Mouse (Mus musculus) MEL (cell line): ENCODE measurements around the gene Ascc2. TPM values are rescaled to one million over a fixed set of nuclear protein-coding genes. Genes with fewer than 3 reads are reported as not detected.

ENCODE experiments used
- DNase-seq: peaks from one replicate; pipeline ENCODE4 v3.0.0; 2011; ENCODE audit warnings: low read depth, low spot score
- H3K27ac ChIP-seq: 2 replicates; pipeline ENCODE4 v1.5.1; 2012; ENCODE audit warnings: low read depth, mild to moderate bottlenecking, control low read depth, low read length, moderate library complexity; ENCODE audit not compliant: control insufficient read depth
- H3K27me3 ChIP-seq, 2 experiments: fragments of 150-350 bp in 1 of 2; sonication (generic) in 1 of 2; 2 replicates each; pipeline ENCODE4 v1.6.1; 2012; ENCODE audit warnings: low read length in 2 of 2, mild to moderate bottlenecking in 2 of 2, improper control_type of control experiment in 1 of 2, moderate library complexity in 1 of 2; ENCODE audit not compliant: insufficient read depth in 2 of 2, control insufficient read depth in 1 of 2
- H3K36me3 ChIP-seq, 2 experiments: 2 replicates each; pipeline ENCODE4 v1.6.1; 2012 to 2014; ENCODE audit warnings: low read length in 2 of 2, improper control_type of control experiment in 1 of 2, inconsistent platforms in 1 of 2, mild to moderate bottlenecking in 1 of 2; ENCODE audit not compliant: insufficient read depth in 2 of 2, control insufficient read depth in 1 of 2
- H3K4me1 ChIP-seq, 2 experiments: fragments of 150-350 bp in 1 of 2; sonication (generic) in 1 of 2; 2 replicates each; pipeline ENCODE4 v1.6.1; 2012; ENCODE audit warnings: low read length in 2 of 2, improper control_type of control experiment in 1 of 2, mild to moderate bottlenecking in 1 of 2; ENCODE audit not compliant: insufficient read depth in 2 of 2, control insufficient read depth in 1 of 2
- H3K4me3 ChIP-seq, 2 experiments: fragments of 150-350 bp in 1 of 2; sonication (generic) in 1 of 2; 2 replicates each; pipeline ENCODE4 v1.5.1; 2012; ENCODE audit warnings: low read depth in 2 of 2, low read length in 2 of 2, mild to moderate bottlenecking in 2 of 2, moderate library complexity in 2 of 2, control low read depth in 1 of 2, improper control_type of control experiment in 1 of 2; ENCODE audit not compliant: control insufficient read depth in 1 of 2, insufficient read depth in 1 of 2
- H3K79me2 ChIP-seq: 2 replicates; pipeline ENCODE4 v1.6.1; 2012; ENCODE audit warnings: mild to moderate bottlenecking, low read length, moderate library complexity; ENCODE audit not compliant: control insufficient read depth, poor library complexity, insufficient read depth
- H3K9ac ChIP-seq: 2 replicates; pipeline ENCODE4 v1.6.1; 2012; ENCODE audit warnings: low read depth, mild to moderate bottlenecking, control low read depth, low read length, moderate library complexity; ENCODE audit not compliant: control insufficient read depth, poor library complexity, severe bottlenecking
- H3K9me3 ChIP-seq: fragments of 150-350 bp; sonication (generic); replicated peaks from 2 replicates; pipeline ENCODE4 v1.6.1; 2012; ENCODE audit warnings: mild to moderate bottlenecking, low read length, improper control_type of control experiment, moderate library complexity; ENCODE audit not compliant: insufficient read depth
- BHLHE40 ChIP-seq: IDR thresholded peaks from 2 replicates; pipeline ENCODE4 v1.6.1; 2012; ENCODE audit warnings: low read depth, mild to moderate bottlenecking, inconsistent platforms, low read length, improper control_type of control experiment, borderline replicate concordance
- CHD1 ChIP-seq: IDR thresholded peaks from 2 replicates; pipeline ENCODE4 v1.6.1; 2012; ENCODE audit warnings: low read depth, mild to moderate bottlenecking, inconsistent platforms, low read length, improper control_type of control experiment
- CHD2 ChIP-seq: IDR thresholded peaks from 2 replicates; pipeline ENCODE4 v1.6.1; 2011; ENCODE audit warnings: low read length, improper control_type of control experiment
- CTCF ChIP-seq, 3 experiments: IDR thresholded peaks in 2 of 3; conservative IDR thresholded peaks in 1 of 3; 2 replicates each; pipeline ENCODE4 v1.5.1; 2011 to 2012; ENCODE audit warnings: low read length in 3 of 3, low read depth in 2 of 3, mild to moderate bottlenecking in 2 of 3, improper control_type of control experiment in 1 of 3, inconsistent platforms in 1 of 3, mixed read lengths in 1 of 3, moderate library complexity in 1 of 3; ENCODE audit not compliant: control insufficient read depth in 1 of 3, insufficient read depth in 1 of 3, poor library complexity in 1 of 3, severe bottlenecking in 1 of 3
- E2F4 ChIP-seq: IDR thresholded peaks from 2 replicates; pipeline ENCODE4 v1.6.1; 2011; ENCODE audit warnings: low read depth, low read length, improper control_type of control experiment, borderline replicate concordance
- ELF1 ChIP-seq: IDR thresholded peaks from 2 replicates; pipeline ENCODE4 v1.6.1; 2014; ENCODE audit warnings: low read depth, mild to moderate bottlenecking, inconsistent platforms, low read length, improper control_type of control experiment, moderate library complexity
- EP300 ChIP-seq, 2 experiments: IDR thresholded peaks; 2 replicates each; pipeline ENCODE4 v1.6.1; 2011; ENCODE audit warnings: improper control_type of control experiment in 2 of 2, low read length in 2 of 2, low read depth in 1 of 2, mild to moderate bottlenecking in 1 of 2
- ETS1 ChIP-seq: IDR thresholded peaks from 2 replicates; pipeline ENCODE4 v1.6.1; 2012; ENCODE audit warnings: low read depth, mild to moderate bottlenecking, inconsistent platforms, low read length, improper control_type of control experiment, moderate library complexity
- GABPA ChIP-seq: IDR thresholded peaks from 2 replicates; pipeline ENCODE4 v1.6.1; 2012; ENCODE audit warnings: low read depth, mild to moderate bottlenecking, inconsistent platforms, low read length, improper control_type of control experiment, moderate library complexity
- GATA1 ChIP-seq: IDR thresholded peaks from 2 replicates; pipeline ENCODE4 v1.6.1; 2011; ENCODE audit warnings: low read depth, low read length, improper control_type of control experiment
- HCFC1 ChIP-seq: IDR thresholded peaks from 2 replicates; pipeline ENCODE4 v1.6.1; 2012; ENCODE audit warnings: low read depth, mild to moderate bottlenecking, inconsistent platforms, low read length, improper control_type of control experiment, moderate library complexity
- KAT2A ChIP-seq: conservative IDR thresholded peaks from 2 replicates; pipeline ENCODE4 v1.6.1; 2012; ENCODE audit warnings: low read depth, low read length, improper control_type of control experiment, inconsistent platforms
- MAX ChIP-seq: IDR thresholded peaks from 2 replicates; pipeline ENCODE4 v1.6.1; 2011; ENCODE audit warnings: low read length, improper control_type of control experiment
- MAZ ChIP-seq: IDR thresholded peaks from 2 replicates; pipeline ENCODE4 v1.6.1; 2012; ENCODE audit warnings: low read depth, mild to moderate bottlenecking, inconsistent platforms, low read length, improper control_type of control experiment
- MEF2A ChIP-seq: IDR thresholded peaks from 2 replicates; pipeline ENCODE4 v1.6.1; 2014; ENCODE audit warnings: low read depth, mild to moderate bottlenecking, inconsistent platforms, low read length, improper control_type of control experiment; ENCODE audit not compliant: poor library complexity, insufficient replicate concordance, severe bottlenecking; ENCODE audit errors: extremely low read depth
- MXI1 ChIP-seq: IDR thresholded peaks from 2 replicates; pipeline ENCODE4 v1.6.1; 2011; ENCODE audit warnings: mild to moderate bottlenecking, low read depth, low read length, improper control_type of control experiment
- MYB ChIP-seq: IDR thresholded peaks from 2 replicates; pipeline ENCODE4 v1.6.1; 2011; ENCODE audit warnings: mild to moderate bottlenecking, low read depth, low read length, improper control_type of control experiment
- MYC ChIP-seq: IDR thresholded peaks from 2 replicates; pipeline ENCODE4 v1.6.1; 2011; ENCODE audit warnings: low read depth, mild to moderate bottlenecking, low read length, improper control_type of control experiment, moderate library complexity
- NELFE ChIP-seq: IDR thresholded peaks from 2 replicates; pipeline ENCODE4 v1.6.1; 2011; ENCODE audit warnings: low read depth, low read length, improper control_type of control experiment
- NRF1 ChIP-seq: IDR thresholded peaks from 2 replicates; pipeline ENCODE4 v1.6.1; 2014; ENCODE audit warnings: low read depth, mild to moderate bottlenecking, inconsistent platforms, low read length, improper control_type of control experiment, moderate library complexity; ENCODE audit not compliant: poor library complexity, insufficient read depth, severe bottlenecking
- POLR2A ChIP-seq, 2 experiments: IDR thresholded peaks; 2 replicates each; pipeline ENCODE4 v1.6.1; 2011 to 2012; ENCODE audit warnings: low read length in 2 of 2, mild to moderate bottlenecking in 2 of 2, control low read depth in 1 of 2, improper control_type of control experiment in 1 of 2, low read depth in 1 of 2, moderate library complexity in 1 of 2; ENCODE audit not compliant: control insufficient read depth in 1 of 2, insufficient read depth in 1 of 2, poor library complexity in 1 of 2
- POLR2AphosphoS2 ChIP-seq: IDR thresholded peaks from 2 replicates; pipeline ENCODE4 v1.6.1; 2011; ENCODE audit warnings: low read length, improper control_type of control experiment
- RAD21 ChIP-seq: IDR thresholded peaks from 2 replicates; pipeline ENCODE4 v1.6.1; 2011; ENCODE audit warnings: mild to moderate bottlenecking, low read depth, low read length, improper control_type of control experiment
- SMC3 ChIP-seq: IDR thresholded peaks from 2 replicates; pipeline ENCODE4 v1.6.1; 2011; ENCODE audit warnings: low read depth, low read length, improper control_type of control experiment
- TAL1 ChIP-seq: IDR thresholded peaks from 2 replicates; pipeline ENCODE4 v1.6.1; 2012; ENCODE audit warnings: mild to moderate bottlenecking, inconsistent platforms, low read length, moderate library complexity, mixed read lengths
- TBP ChIP-seq: IDR thresholded peaks from 2 replicates; pipeline ENCODE4 v1.8.0; 2011; ENCODE audit warnings: low read depth, low read length, improper control_type of control experiment
- TCF12 ChIP-seq: IDR thresholded peaks from 2 replicates; pipeline ENCODE4 v1.6.1; 2014; ENCODE audit warnings: low read depth, mild to moderate bottlenecking, inconsistent platforms, low read length, improper control_type of control experiment, moderate library complexity
- UBTF ChIP-seq: IDR thresholded peaks from 2 replicates; pipeline ENCODE4 v1.6.1; 2012; ENCODE audit warnings: low read depth, mild to moderate bottlenecking, inconsistent platforms, low read length, improper control_type of control experiment, moderate library complexity, borderline replicate concordance; ENCODE audit not compliant: insufficient read depth
- USF1 ChIP-seq: IDR thresholded peaks from 2 replicates; pipeline ENCODE4 v1.6.1; 2014; ENCODE audit warnings: low read depth, mild to moderate bottlenecking, inconsistent platforms, low read length, improper control_type of control experiment, moderate library complexity
- USF2 ChIP-seq, 2 experiments: IDR thresholded peaks; 2 replicates each; pipeline ENCODE4 v1.6.1; 2011 to 2012; ENCODE audit warnings: improper control_type of control experiment in 2 of 2, low read length in 2 of 2, borderline replicate concordance in 1 of 2, inconsistent platforms in 1 of 2, low read depth in 1 of 2, mild to moderate bottlenecking in 1 of 2; ENCODE audit not compliant: insufficient read depth in 1 of 2
- ZKSCAN1 ChIP-seq: IDR thresholded peaks from 2 replicates; pipeline ENCODE4 v1.6.1; 2012; ENCODE audit warnings: low read depth, mild to moderate bottlenecking, inconsistent platforms, low read length, improper control_type of control experiment, moderate library complexity
- ZMIZ1 ChIP-seq: IDR thresholded peaks from 2 replicates; pipeline ENCODE4 v1.6.1; 2012; ENCODE audit warnings: low read depth, mild to moderate bottlenecking, inconsistent platforms, low read length, improper control_type of control experiment, moderate library complexity
- polyA plus RNA-seq, 2 experiments: library from polyadenylated mRNA; stranded (reverse) in 1 of 2; unstranded in 1 of 2; fragments of >175 nt in 1 of 2; fragments of >200 nt in 1 of 2; gene quantifications; 2 replicates each; pipeline versions ENCODE4 v1.2.1 to v1.2.4; 2012; ENCODE audit warnings: low replicate concordance in 2 of 2, low read depth in 1 of 2; ENCODE audit not compliant: insufficient read length in 2 of 2, insufficient read depth in 1 of 2, missing spikeins in 1 of 2
- total RNA-seq: library from RNA; depleted of rRNA; stranded (reverse); fragments of 300-350 nt; gene quantifications from 2 replicates; pipeline ENCODE4 v1.2.3, GENCODE M21; 2012

Gene Ascc2
- total and polyA plus RNA-seq, 3 experiments, result 27.5 to 98.2 (median 43.5) TPM

DNA sequence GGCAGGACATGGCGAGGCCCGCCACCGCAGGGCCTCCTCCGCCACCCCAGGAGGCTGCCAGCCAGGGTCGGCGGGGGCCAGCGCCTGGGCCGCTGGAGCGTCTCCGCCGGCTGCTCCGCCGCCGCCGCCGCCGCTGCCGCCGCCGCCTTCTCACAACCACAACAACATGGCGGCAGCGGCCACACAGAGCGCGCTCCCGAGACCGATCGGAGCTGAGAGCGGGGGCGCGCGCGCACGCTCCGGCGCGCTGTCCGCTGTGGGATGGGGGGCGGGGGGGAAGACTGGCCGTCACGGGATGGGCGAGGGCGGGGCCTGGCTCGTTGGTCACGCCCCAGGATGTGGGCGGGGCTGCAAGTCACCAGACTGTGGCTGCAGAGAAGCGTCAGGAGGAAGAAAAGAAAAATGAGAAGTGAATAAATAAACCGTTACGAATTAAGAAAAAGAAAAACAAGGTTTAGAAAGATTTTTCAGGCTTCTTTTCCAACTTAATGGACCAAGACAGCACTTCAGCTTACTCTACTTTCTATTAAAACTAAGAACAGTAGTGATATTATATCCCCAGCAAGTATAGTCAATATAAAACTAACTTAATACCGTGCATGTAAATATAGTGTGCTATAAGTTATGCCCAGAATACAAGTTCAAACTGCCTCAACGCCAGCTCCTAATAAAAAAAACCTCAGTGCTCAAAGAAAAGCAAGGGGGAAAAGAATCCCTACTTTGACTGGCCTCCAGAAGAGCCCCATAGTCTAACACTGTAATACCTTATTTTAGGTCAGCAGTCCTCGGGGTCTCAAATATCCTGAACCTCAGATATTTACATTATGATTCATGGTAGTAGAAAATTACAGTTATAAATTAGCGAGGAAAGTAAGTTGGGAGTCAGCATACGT is 42.7 kb upstream of the Ascc2 start, which contains the start of gene Mtmr3:
Gene Mtmr3, minus strand, starts transcription at position 256 of the 893 bp plus-strand sequence.
- H3K9me3 ChIP-seq, result no peaks in the 10 kb centered on the region
- peak; percentile 99 for DNase-seq
- peaks cover 10 to 33% of the 10 kb centered on the region in 2 experiments for H3K4me1 ChIP-seq
- peaks cover 0 to 46% of the 10 kb centered on the region in 2 experiments; a peak in 2 of 4 replicates for H3K36me3 ChIP-seq
- TF ChIP-seq RAD21 (no peak), ZMIZ1 (peak; percentile 85), TBP (peak; percentile 83), CHD1 (peak; percentile 77; the same call in 1 of the 2 replicates), USF2 (IDR thresholded peaks at IDR 0.05; ENCODE audit: borderline replicate concordance in 1 of 2, insufficient read depth in 1 of 2, low read depth in 1 of 2, low read length in 2 of 2) (no peak), EP300 (IDR thresholded peaks at IDR 0.05; ENCODE audit: low read depth in 1 of 2, low read length in 2 of 2) (peak; percentile 44 to 66; a peak in 3 of 4 replicates), MEF2A (no peak), CTCF (IDR thresholded peaks at IDR 0.05 in 2 of 3, conservative IDR thresholded peaks at IDR 0.05 in 1 of 3; ENCODE audit: control insufficient read depth in 1 of 3, insufficient read depth in 1 of 3, low read depth in 2 of 3, low read length in 3 of 3, poor library complexity in 1 of 3, severe bottlenecking in 1 of 3) (no peak), ZKSCAN1 (no peak), GATA1 (no peak), CHD2 (no peak), ELF1 (peak; percentile 57), NRF1 (peak; percentile 72), MXI1 (peak; percentile 44; the same call in 1 of the 2 replicates), GABPA (no peak), NELFE (peak; percentile 66), TCF12 (peak; percentile 83), POLR2A (IDR thresholded peaks at IDR 0.05; ENCODE audit: control insufficient read depth in 1 of 2, insufficient read depth in 1 of 2, low read depth in 1 of 2, low read length in 2 of 2, poor library complexity in 1 of 2) (peak in 1 of 2 experiments; percentile 86; a peak in 2 of 4 replicates), MYB (peak; percentile 71), UBTF (0 out of 2 replicates have a peak, but pooled peaks have one; percentile 12), TAL1 (no peak), HCFC1 (peak; percentile 61), SMC3 (no peak), POLR2AphosphoS2 (peak; percentile 91), MAX (no peak), USF1 (peak; percentile 82), BHLHE40 (peak; percentile 89), MAZ (peak; percentile 90; the same call in 1 of the 2 replicates), ETS1 (peak; percentile 40; the same call in 1 of the 2 replicates), KAT2A (no peak; the same call in 1 of the 2 replicates), MYC (peak; percentile 63; the same call in 1 of the 2 replicates), E2F4 (no peak)
- peak within 1 kb of the TSS; percentile 72 to 96 for H3K4me3 ChIP-seq
- H3K27ac ChIP-seq, result peak within 1 kb of the TSS; percentile 94
- H3K79me2 ChIP-seq, result peaks cover 39% of the 10 kb centered on the region
- peak within 1 kb of the TSS; percentile 80 for H3K9ac ChIP-seq
- no peaks in the 10 kb centered on the region for H3K27me3 ChIP-seq
